Mouse (Mus musculus) myocyte (in vitro differentiated cells): ENCODE measurements at regions not wholly inside any gene's neighbourhood (a gene's known extent, or its start where the extent isn't known, plus 50 kb on each side); places are given as distances from the start of the nearest gene placed in this dataset.

ENCODE experiments used
- CEBPB ChIP-seq: IDR thresholded peaks from 2 replicates; pipeline ENCODE4 v1.6.1; 2011; ENCODE audit warnings: mild to moderate bottlenecking, moderate library complexity; ENCODE audit not compliant: poor library complexity, insufficient read depth, severe bottlenecking
- E2F4 ChIP-seq: IDR thresholded peaks from one replicate; pipeline ENCODE4 v1.6.1; 2011; ENCODE audit warnings: mild to moderate bottlenecking, control low read depth, moderate library complexity; ENCODE audit not compliant: insufficient read depth
- MAX ChIP-seq: IDR thresholded peaks from one replicate; pipeline ENCODE4 v1.6.1; 2011; ENCODE audit warnings: low read depth, mild to moderate bottlenecking, control low read depth
- MYOD1 ChIP-seq, 3 experiments: IDR thresholded peaks; one replicate each; pipeline ENCODE4 v1.6.1; 2011; ENCODE audit warnings: control low read depth in 2 of 3, low read depth in 2 of 3, mild to moderate bottlenecking in 2 of 3, moderate library complexity in 1 of 3; ENCODE audit not compliant: insufficient read length in 2 of 3, control insufficient read depth in 1 of 3
- MYOG ChIP-seq, 3 experiments: IDR thresholded peaks; one replicate each; pipeline ENCODE4 v1.6.1; 2011; ENCODE audit warnings: control low read depth in 2 of 3, low read depth in 2 of 3, mild to moderate bottlenecking in 2 of 3; ENCODE audit not compliant: insufficient read length in 2 of 3, control insufficient read depth in 1 of 3, insufficient read depth in 1 of 3
- POLR2A ChIP-seq: IDR thresholded peaks from one replicate; pipeline ENCODE4 v1.6.1; 2011; ENCODE audit warnings: low read depth, mild to moderate bottlenecking, control low read depth, moderate library complexity; ENCODE audit not compliant: insufficient read length
- POLR2AphosphoS2 ChIP-seq: IDR thresholded peaks from one replicate; pipeline ENCODE4 v1.6.1; 2011; ENCODE audit warnings: low read depth, control low read depth; ENCODE audit not compliant: insufficient read length
- REST ChIP-seq: IDR thresholded peaks from one replicate; pipeline ENCODE4 v1.6.1; 2011; ENCODE audit warnings: mild to moderate bottlenecking, control low read depth, moderate library complexity; ENCODE audit not compliant: insufficient read depth, insufficient read length
- SRF ChIP-seq: IDR thresholded peaks from one replicate; pipeline ENCODE4 v1.6.1; 2011; ENCODE audit warnings: low read depth; ENCODE audit not compliant: control insufficient read depth, insufficient read length
- TCF12 ChIP-seq: IDR thresholded peaks from one replicate; pipeline ENCODE4 v1.6.1; 2011; ENCODE audit warnings: mild to moderate bottlenecking, control low read depth; ENCODE audit not compliant: poor library complexity, insufficient read depth, severe bottlenecking
- TCF3 ChIP-seq: IDR thresholded peaks from one replicate; pipeline ENCODE4 v1.6.1; 2011; ENCODE audit warnings: low read depth, control low read depth; ENCODE audit not compliant: insufficient read length
- USF1 ChIP-seq: IDR thresholded peaks from one replicate; pipeline ENCODE4 v1.6.1; 2011; ENCODE audit warnings: low read depth, mild to moderate bottlenecking, control low read depth, moderate library complexity

GRCm38 (mm10) chr6:127272630-127273029 lies 120.6 kb upstream of the Ccnd2 start:
- TF ChIP-seq POLR2A: no peak
- TF ChIP-seq E2F4: no peak
- TF ChIP-seq POLR2AphosphoS2: no peak
- no peak for TF ChIP-seq MYOD1 (IDR thresholded peaks at IDR 0.05; ENCODE audit: control insufficient read depth in 1 of 3, insufficient read length in 2 of 3, low read depth in 2 of 3)
- no peak for TF ChIP-seq TCF12
- TF ChIP-seq MAX: no peak
- TF ChIP-seq REST: no peak
- no peak for TF ChIP-seq CEBPB
- TF ChIP-seq MYOG (IDR thresholded peaks at IDR 0.05; ENCODE audit: control insufficient read depth in 1 of 3, insufficient read depth in 1 of 3, insufficient read length in 2 of 3, low read depth in 2 of 3): no peak
- TF ChIP-seq USF1: no peak
- no peak for TF ChIP-seq TCF3
- TF ChIP-seq SRF: no peak
